Mouse (Mus musculus): ENCODE measurements around the gene 6030468B19Rik.

GRCm38 (mm10) chr11:117792281-117792888, 5.1 kb upstream of the 6030468B19Rik start:
- 0 out of 2 replicates have a peak, but pooled peaks have one; percentile 23 for TF ChIP-seq CTCF (IDR thresholded peaks at IDR 0.05; ENCODE audit: low read depth)
- TF ChIP-seq EP300 (IDR thresholded peaks at IDR 0.05; ENCODE audit: low read depth): no peak

All from liver, embryonic 14.5 days (tissue).